Mouse (Mus musculus): Measurements from ENCODE around the gene Ctr9. TPM values are rescaled to one million over a fixed set of nuclear protein-coding genes. Genes with fewer than 3 reads are reported as not detected.

Gene Ctr9
- polyA plus RNA-seq, 1 experiment from 2014 or later = 62.2 TPM

DNA sequence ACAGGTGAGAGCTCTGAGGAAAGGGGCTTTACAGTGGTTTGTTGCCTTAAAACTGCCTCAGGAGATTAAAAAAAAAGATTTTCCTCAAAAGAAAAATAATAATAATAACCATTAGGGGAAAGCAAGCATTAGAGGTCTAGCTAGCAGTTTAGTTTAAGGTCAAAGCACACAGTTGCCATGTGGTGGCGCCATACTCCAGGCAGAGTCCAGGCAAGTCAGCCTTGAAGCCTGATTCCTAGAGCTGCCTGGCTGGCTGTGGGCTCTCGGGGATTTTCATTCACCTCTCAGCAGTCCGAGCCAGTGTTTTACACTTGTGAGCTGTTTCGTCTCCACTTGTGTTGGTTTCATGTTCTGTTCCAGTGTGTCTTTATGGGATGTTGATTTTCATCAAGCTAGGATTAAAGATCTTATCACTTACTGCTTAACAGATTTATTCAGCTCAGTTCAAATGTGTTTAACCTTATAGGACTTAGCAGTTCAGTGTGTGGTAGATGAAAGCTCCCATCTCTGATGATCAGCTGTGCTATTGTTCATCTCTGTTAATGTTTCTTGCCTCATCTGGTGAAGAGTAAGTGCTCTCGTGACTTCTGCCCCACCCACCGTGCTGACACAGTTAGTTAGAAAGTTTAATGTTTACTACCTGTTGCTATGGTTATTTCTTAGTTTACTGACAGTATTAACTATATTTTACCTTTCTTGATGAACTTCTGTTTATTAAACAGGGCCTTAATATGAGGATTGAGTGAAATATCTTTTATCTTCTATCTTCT lies 21.1 kb downstream of the Ctr9 start:
- Histone ChIP-seq H3K27ac (no peak overlapping the region), H3K9me3 (no peaks in the 10 kb centered on the region), H3K4me2 (no peak overlapping the region), H3K4me3 (replicated peaks) (no peak overlapping the region), H3K27me3 (replicated peaks) (no peaks in the 10 kb centered on the region), H3K9ac (no peak overlapping the region), H3K36me3 (peaks cover 56% of the 10 kb centered on the region), H3K4me1 (no peaks in the 10 kb centered on the region)
- ATAC-seq (ENCODE audit: insufficient read depth, low FRiP score, low read depth) = no peak
- 54% methylated on average over 6 of the region's 6 CpGs for WGBS

DNA sequence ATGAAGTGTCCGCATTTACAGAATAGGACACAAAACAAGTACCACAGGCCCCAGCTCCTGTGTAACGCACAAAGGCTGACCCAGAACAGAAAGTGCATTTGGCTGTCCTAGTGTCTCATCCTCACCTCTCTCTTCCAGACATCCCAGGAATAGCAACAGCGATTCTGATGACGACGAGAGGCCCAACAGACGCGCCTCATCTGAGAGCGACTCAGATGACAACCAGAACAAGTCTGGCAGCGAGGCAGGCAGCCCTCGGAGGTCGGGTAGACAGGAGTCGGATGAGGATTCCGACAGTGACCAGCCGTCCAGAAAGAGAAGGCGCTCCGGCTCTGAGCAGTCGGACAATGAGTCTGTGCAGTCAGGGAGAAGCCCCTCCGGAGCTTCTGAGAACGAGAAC lies 26.5 kb downstream of the Ctr9 start:
- no peaks in the 10 kb centered on the region for H3K9me3 ChIP-seq
- no peak overlapping the region for H3K9ac ChIP-seq
- H3K4me2 ChIP-seq = no peak overlapping the region
- H3K27ac ChIP-seq = no peak overlapping the region
- ATAC-seq (ENCODE audit: insufficient read depth, low FRiP score, low read depth) = no peak
- no peak overlapping the region for H3K4me3 ChIP-seq (replicated peaks)
- H3K4me1 ChIP-seq = no peaks in the 10 kb centered on the region
- peaks cover 37% of the 10 kb centered on the region for H3K36me3 ChIP-seq
- H3K27me3 ChIP-seq (replicated peaks) = no peaks in the 10 kb centered on the region
- 89% methylated on average over 19 of the region's 19 CpGs for WGBS

GRCm38 (mm10) chr7:111055984-111056657 lies 27.4 kb downstream of the Ctr9 start:
- H3K9ac ChIP-seq = no peak overlapping the region
- H3K36me3 ChIP-seq = peaks cover 33% of the 10 kb centered on the region
- H3K27me3 ChIP-seq (replicated peaks) = no peaks in the 10 kb centered on the region
- no peak for ATAC-seq (ENCODE audit: insufficient read depth, low FRiP score, low read depth)
- no peaks in the 10 kb centered on the region for H3K4me1 ChIP-seq
- H3K9me3 ChIP-seq = no peaks in the 10 kb centered on the region
- no peak overlapping the region for H3K27ac ChIP-seq
- no peak overlapping the region for H3K4me3 ChIP-seq (replicated peaks)
- WGBS = 81% methylated on average over 3 of the region's 3 CpGs
- no peak overlapping the region for H3K4me2 ChIP-seq

DNA sequence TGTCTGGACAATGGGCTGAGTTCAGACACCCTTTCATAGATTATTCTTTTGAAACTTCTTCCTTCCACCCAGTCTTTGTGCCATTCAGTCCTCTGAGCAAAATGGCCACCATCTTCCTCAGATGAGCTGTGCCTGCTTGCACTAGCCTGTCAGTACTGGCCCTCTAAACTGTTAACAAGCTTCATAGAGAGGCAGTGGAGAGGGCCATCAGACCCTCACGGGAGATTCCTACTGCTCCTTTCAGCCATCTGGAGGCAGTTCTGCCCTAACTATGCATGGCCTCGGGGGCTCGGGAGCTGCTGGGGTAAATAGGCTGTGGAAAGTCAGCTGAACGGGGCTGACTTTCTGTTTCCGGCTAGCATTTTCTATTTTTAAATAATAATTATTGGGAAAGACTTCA lies 30.8 kb downstream of the Ctr9 start:
- no peak overlapping the region for H3K27ac ChIP-seq
- peaks cover 16% of the 10 kb centered on the region for H3K36me3 ChIP-seq
- no peaks in the 10 kb centered on the region for H3K27me3 ChIP-seq (replicated peaks)
- no peaks in the 10 kb centered on the region for H3K4me1 ChIP-seq
- H3K4me3 ChIP-seq (replicated peaks) = no peak overlapping the region
- H3K9me3 ChIP-seq = no peaks in the 10 kb centered on the region
- no peak overlapping the region for H3K9ac ChIP-seq
- 69% methylated on average over 5 of the region's 5 CpGs for WGBS
- no peak overlapping the region for H3K4me2 ChIP-seq
- no peak for ATAC-seq (ENCODE audit: insufficient read depth, low FRiP score, low read depth)

DNA sequence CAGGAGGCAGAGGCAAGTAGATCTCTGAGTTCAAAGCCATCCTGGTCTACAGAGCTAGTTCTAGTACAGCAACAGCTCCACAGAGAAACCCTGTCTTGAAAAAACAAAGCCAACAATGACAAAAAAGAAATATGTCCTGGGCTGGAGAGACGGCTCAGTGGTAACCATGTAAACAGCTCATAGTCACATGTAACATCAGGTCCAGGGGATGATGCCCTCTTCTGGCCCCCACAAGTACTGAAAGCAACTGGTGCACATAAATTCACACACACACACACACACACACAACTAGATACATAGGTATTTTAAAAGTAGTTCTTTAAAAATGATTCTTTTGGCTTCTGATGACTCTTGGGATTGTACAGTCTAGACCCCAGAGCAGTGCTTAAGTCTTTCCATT lies 34.2 kb downstream of the Ctr9 start:
- 94% methylated on average over 1 of the region's 1 CpGs for WGBS
- no peak overlapping the region for H3K4me2 ChIP-seq
- ATAC-seq (ENCODE audit: insufficient read depth, low FRiP score, low read depth) = no peak
- peaks cover 5% of the 10 kb centered on the region for H3K36me3 ChIP-seq
- H3K9me3 ChIP-seq = no peaks in the 10 kb centered on the region
- H3K4me1 ChIP-seq = no peaks in the 10 kb centered on the region
- H3K9ac ChIP-seq = no peak overlapping the region
- H3K27me3 ChIP-seq (replicated peaks) = no peaks in the 10 kb centered on the region
- H3K27ac ChIP-seq = no peak overlapping the region
- no peak overlapping the region for H3K4me3 ChIP-seq (replicated peaks)

DNA sequence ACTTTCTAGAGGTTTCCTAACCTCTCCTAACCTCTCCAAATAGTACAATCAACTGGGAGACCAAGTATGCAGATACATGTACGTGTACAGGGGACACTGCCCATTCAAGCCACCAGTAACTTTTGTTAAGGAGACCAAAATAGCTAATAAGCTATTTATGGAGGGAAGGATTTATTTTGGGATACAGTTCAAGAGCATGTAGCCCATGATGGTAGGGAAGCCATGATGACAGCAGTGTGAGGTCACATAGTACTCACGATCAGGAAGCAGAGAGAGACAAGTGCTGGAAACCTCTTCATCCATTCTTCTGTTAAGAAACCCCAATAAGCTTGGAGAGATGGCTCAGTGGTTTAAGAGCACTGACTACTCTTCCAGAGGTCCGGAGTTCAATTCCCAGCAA lies 39.4 kb downstream of the Ctr9 start:
- Histone ChIP-seq H3K27ac (no peak overlapping the region), H3K9me3 (no peaks in the 10 kb centered on the region), H3K4me1 (no peaks in the 10 kb centered on the region), H3K9ac (no peak overlapping the region), H3K36me3 (peaks cover 52% of the 10 kb centered on the region), H3K27me3 (replicated peaks) (no peaks in the 10 kb centered on the region), H3K4me2 (no peak overlapping the region), H3K4me3 (replicated peaks) (no peak overlapping the region)
- 99% methylated on average over 3 of the region's 3 CpGs for WGBS
- no peak for ATAC-seq (ENCODE audit: insufficient read depth, low FRiP score, low read depth)

- no peak overlapping the region for H3K4me3 ChIP-seq (replicated peaks)
- H3K4me1 ChIP-seq = no peaks in the 10 kb centered on the region
- H3K9ac ChIP-seq = no peak overlapping the region
- ATAC-seq (ENCODE audit: insufficient read depth, low FRiP score, low read depth) = peak; percentile 53; the same call in 1 of the 2 replicates
- peaks cover 63% of the 10 kb centered on the region for H3K36me3 ChIP-seq
- H3K27ac ChIP-seq = no peak overlapping the region
- 91% methylated on average over 7 of the region's 7 CpGs for WGBS
- no peaks in the 10 kb centered on the region for H3K27me3 ChIP-seq (replicated peaks)
- no peak overlapping the region for H3K4me2 ChIP-seq
- no peaks in the 10 kb centered on the region for H3K9me3 ChIP-seq
These were observed 40.9 kb downstream of the Ctr9 start for GRCm38 (mm10) chr7:111069439-111070166.

GRCm38 (mm10) chr7:111070167-111070496 lies 41.4 kb downstream of the Ctr9 start:
- peaks cover 69% of the 10 kb centered on the region for H3K36me3 ChIP-seq
- no peaks in the 10 kb centered on the region for H3K4me1 ChIP-seq
- no peaks in the 10 kb centered on the region for H3K9me3 ChIP-seq
- ATAC-seq (ENCODE audit: insufficient read depth, low FRiP score, low read depth) = no peak
- H3K9ac ChIP-seq = no peak overlapping the region
- H3K4me2 ChIP-seq = no peak overlapping the region
- no peak overlapping the region for H3K27ac ChIP-seq
- 93% methylated on average over 2 of the region's 2 CpGs for WGBS
- no peaks in the 10 kb centered on the region for H3K27me3 ChIP-seq (replicated peaks)
- H3K4me3 ChIP-seq (replicated peaks) = no peak overlapping the region

DNA sequence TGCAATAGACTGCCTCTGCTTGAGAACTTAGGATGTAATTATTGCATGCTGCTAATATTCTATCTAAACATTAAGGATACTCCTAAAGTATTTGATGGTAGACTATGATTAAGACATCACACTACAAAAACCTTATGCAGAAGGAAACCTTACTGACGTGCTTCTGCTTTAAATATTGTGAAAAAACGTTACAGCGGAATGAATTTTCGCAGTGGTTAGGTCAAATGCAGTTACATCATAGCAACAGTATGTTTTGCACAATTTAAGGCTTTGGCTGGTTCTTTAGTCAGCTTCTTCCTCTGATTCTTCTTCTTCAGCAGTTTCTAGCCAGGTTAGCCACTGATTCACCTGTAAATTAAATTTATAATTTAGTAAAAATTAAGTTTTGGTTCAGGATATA lies 43.7 kb downstream of the Ctr9 start:
- 92% methylated on average over 4 of the region's 4 CpGs for WGBS
- no peaks in the 10 kb centered on the region for H3K4me1 ChIP-seq
- no peak overlapping the region for H3K9ac ChIP-seq
- no peak overlapping the region for H3K4me3 ChIP-seq (replicated peaks)
- no peak overlapping the region for H3K27ac ChIP-seq
- H3K4me2 ChIP-seq = no peak overlapping the region
- H3K9me3 ChIP-seq = no peaks in the 10 kb centered on the region
- no peaks in the 10 kb centered on the region for H3K27me3 ChIP-seq (replicated peaks)
- peaks cover 88% of the 10 kb centered on the region for H3K36me3 ChIP-seq
- no peak for ATAC-seq (ENCODE audit: insufficient read depth, low FRiP score, low read depth)

DNA sequence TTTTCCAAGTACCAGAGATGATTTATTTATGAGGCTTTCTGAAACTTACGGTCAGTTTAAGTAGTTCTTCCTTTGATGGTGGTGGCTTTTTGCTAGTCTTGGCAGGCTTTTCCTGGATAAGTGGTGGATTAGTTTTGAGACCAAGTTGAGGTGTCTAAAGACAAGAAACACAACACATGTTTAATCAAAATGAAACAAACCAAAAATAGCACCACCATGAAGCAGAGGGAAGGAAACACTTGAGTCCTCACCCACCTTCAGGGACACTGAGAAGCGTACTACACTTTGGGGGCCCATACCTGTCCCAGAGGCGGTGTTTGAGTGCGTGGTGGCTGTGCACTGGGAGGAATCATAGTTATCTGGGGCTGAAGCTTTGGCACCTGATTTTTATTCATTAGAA lies 46.5 kb downstream of the Ctr9 start:
- H3K27me3 ChIP-seq (replicated peaks) = no peaks in the 10 kb centered on the region
- no peaks in the 10 kb centered on the region for H3K9me3 ChIP-seq
- peaks cover 79% of the 10 kb centered on the region for H3K36me3 ChIP-seq
- peaks cover 6% of the 10 kb centered on the region; the same call in 1 of the 2 replicates for H3K4me1 ChIP-seq
- H3K27ac ChIP-seq = no peak overlapping the region
- no peak overlapping the region for H3K4me2 ChIP-seq
- H3K9ac ChIP-seq = no peak overlapping the region
- H3K4me3 ChIP-seq (replicated peaks) = no peak overlapping the region
- no peak for ATAC-seq (ENCODE audit: insufficient read depth, low FRiP score, low read depth)
- 89% methylated on average over 4 of the region's 4 CpGs for WGBS

GRCm38 (mm10) chr7:111078271-111078670 lies 49.5 kb downstream of the Ctr9 start:
- Histone ChIP-seq H3K36me3 (peaks cover 66% of the 10 kb centered on the region), H3K9me3 (no peaks in the 10 kb centered on the region), H3K4me1 (peaks cover 8% of the 10 kb centered on the region; the same call in 1 of the 2 replicates), H3K27ac (no peak overlapping the region), H3K9ac (no peak overlapping the region), H3K27me3 (replicated peaks) (no peaks in the 10 kb centered on the region), H3K4me3 (replicated peaks) (no peak overlapping the region), H3K4me2 (no peak overlapping the region)
- 95% methylated on average over 4 of the region's 4 CpGs for WGBS
- no peak for ATAC-seq (ENCODE audit: insufficient read depth, low FRiP score, low read depth)

- Histone ChIP-seq H3K9ac (no peak overlapping the region), H3K4me2 (peak overlapping the region; percentile 72; the same call in 1 of the 2 replicates), H3K4me1 (peaks cover 8% of the 10 kb centered on the region; the same call in 1 of the 2 replicates), H3K27ac (no peak overlapping the region), H3K9me3 (no peaks in the 10 kb centered on the region), H3K27me3 (replicated peaks) (no peaks in the 10 kb centered on the region), H3K36me3 (peaks cover 51% of the 10 kb centered on the region), H3K4me3 (replicated peaks) (0 out of 2 replicates have a peak overlapping the region, but pooled peaks have one; percentile 85)
- WGBS = 84% methylated on average over 8 of the region's 8 CpGs
- ATAC-seq (ENCODE audit: insufficient read depth, low FRiP score, low read depth) = no peak
These were observed 51.3 kb downstream of the Ctr9 start for GRCm38 (mm10) chr7:111080026-111080425.

All from stomach, embryonic 15.5 days (tissue).